Mouse (Mus musculus) hindbrain, embryonic 10.5 days (tissue): Measurements from ENCODE around the gene Cbfa2t3. TPM values are rescaled to one million over a fixed set of nuclear protein-coding genes. Genes with fewer than 3 reads are reported as not detected.

Experiments used
- DNase-seq: peaks from one replicate; pipeline ENCODE4 v3.0.0-alpha.2; 2017; ENCODE audit warnings: low spot score
- H3K27ac ChIP-seq: fragments of 300-500 bp; sonication (generic); 2 replicates; pipeline ENCODE4 v1.5.1; 2016; ENCODE audit warnings: mild to moderate bottlenecking, moderate library complexity
- H3K27me3 ChIP-seq: fragments of 300-500 bp; sonication (generic); 2 replicates; pipeline ENCODE4 v1.6.1; 2016; ENCODE audit warnings: mild to moderate bottlenecking; ENCODE audit not compliant: poor library complexity, insufficient read depth, severe bottlenecking
- H3K36me3 ChIP-seq: fragments of 300-500 bp; sonication (generic); 2 replicates; pipeline ENCODE4 v1.6.1; 2016; ENCODE audit warnings: mild to moderate bottlenecking, moderate library complexity
- H3K4me1 ChIP-seq: fragments of 300-500 bp; sonication (generic); replicated peaks from 2 replicates; pipeline ENCODE4 v1.6.1; 2016; ENCODE audit warnings: mild to moderate bottlenecking
- H3K4me3 ChIP-seq: fragments of 300-500 bp; sonication (generic); 2 replicates; pipeline ENCODE4 v1.5.1; 2016; ENCODE audit warnings: mild to moderate bottlenecking, moderate library complexity
- H3K9me3 ChIP-seq: fragments of 300-500 bp; sonication (generic); 2 replicates; pipeline ENCODE4 v1.6.1; 2016; ENCODE audit warnings: mild to moderate bottlenecking, moderate library complexity
- WGBS: fragments of 180-500 bp; shearing (Covaris S2); methylation state at CpG from one replicate; pipeline ENCODE4 v1.1.7; 2016; 5-methylcytosine and 5-hydroxymethylcytosine counted together
- polyA plus RNA-seq: library from polyadenylated mRNA; unstranded; fragments of >200 nt; fragmentation: Nextera tagmentation; extraction: Ambion mirVana; gene quantifications from 2 replicates; pipeline ENCODE4 v1.2.1, GENCODE M21; 2016

The Cbfa2t3 gene
- polyA plus RNA-seq, 1 experiment from 2014 or later, result 5.4 TPM

DNA sequence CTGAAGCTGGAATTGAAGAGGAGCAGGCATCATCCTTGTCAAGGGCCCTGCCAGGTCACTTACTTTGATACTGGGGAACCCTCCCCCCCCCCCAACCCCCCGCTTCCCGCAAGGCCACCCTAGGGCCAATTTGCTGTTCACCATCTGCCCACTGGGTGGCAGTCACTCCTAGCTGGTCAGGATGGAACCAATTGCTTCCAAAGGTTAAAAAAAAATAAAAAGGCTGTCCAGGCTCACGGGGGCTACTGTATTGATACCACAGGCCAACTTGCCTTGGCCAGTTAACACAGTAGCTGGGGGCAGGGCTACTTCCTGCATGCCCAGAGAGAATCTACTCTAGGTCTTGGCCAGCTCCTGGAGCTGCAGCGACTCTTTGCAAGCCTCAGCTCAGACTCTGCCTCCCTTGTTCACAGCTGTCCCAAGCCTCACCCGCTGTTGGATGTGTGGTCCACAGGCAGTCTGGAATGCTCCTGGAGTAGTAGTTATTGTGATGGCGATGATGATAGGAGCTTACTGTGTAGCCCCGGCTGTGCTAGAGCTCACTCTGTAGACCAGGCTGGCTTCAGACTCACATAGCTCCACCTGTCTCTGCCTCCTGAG, 80.9 kb downstream of the Cbfa2t3 start:
- H3K27me3 ChIP-seq, result no peaks in the 10 kb centered on the region
- peaks cover 53% of the 10 kb centered on the region for H3K4me1 ChIP-seq
- H3K36me3 ChIP-seq, result peaks cover 14% of the 10 kb centered on the region; the same call in 1 of the 2 replicates
- no peaks in the 10 kb centered on the region for H3K9me3 ChIP-seq
- 41% methylated on average over 5 of the region's 7 CpGs for WGBS
- peak overlapping the region; percentile 60; the same call in 1 of the 2 replicates for H3K27ac ChIP-seq
- peak; percentile 75 for DNase-seq
- H3K4me3 ChIP-seq, result no peak overlapping the region

DNA sequence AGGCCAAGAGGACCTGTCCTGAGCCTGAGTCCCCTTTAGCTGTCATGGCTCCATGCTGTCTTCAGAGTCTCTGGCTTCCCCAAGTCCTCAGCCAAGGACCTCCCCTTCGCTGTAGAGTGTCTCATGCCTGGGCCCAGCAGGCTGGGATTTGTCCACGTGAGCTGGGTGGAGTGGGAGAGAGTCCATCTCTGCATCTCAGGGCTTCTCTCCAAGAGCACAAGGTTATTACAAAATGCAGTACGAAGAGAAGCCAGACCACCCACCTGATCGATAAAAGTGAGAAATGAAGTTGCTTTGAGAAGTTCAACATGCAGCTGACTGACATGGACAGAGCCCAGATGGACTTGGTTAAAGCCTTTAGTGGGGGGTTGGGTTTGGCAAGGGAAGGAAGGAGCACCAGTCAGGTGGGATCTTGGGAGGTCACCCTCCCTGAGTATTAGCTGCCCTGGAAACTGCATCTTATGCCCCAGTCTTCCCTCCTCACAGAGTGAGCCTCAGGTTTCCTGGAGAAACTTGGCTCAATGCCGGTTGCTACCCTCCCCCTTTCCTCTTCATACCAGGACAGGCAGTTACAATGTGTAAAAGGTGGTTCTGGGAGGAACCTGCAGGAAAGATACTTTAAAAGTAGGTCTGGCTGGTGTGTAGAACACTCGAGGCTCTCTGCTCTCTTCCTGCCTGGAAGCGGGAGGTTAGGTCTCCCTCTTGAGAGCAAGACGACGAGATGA, 82.6 kb downstream of the Cbfa2t3 start:
- DNase-seq, result no peak
- Histone ChIP-seq H3K4me1 (peaks cover 50% of the 10 kb centered on the region), H3K36me3 (peaks cover 14% of the 10 kb centered on the region; the same call in 1 of the 2 replicates), H3K27me3 (no peaks in the 10 kb centered on the region), H3K4me3 (no peak overlapping the region), H3K9me3 (no peaks in the 10 kb centered on the region), H3K27ac (no peak overlapping the region)
- WGBS, result 75% methylated on average over 9 of the region's 9 CpGs

DNA sequence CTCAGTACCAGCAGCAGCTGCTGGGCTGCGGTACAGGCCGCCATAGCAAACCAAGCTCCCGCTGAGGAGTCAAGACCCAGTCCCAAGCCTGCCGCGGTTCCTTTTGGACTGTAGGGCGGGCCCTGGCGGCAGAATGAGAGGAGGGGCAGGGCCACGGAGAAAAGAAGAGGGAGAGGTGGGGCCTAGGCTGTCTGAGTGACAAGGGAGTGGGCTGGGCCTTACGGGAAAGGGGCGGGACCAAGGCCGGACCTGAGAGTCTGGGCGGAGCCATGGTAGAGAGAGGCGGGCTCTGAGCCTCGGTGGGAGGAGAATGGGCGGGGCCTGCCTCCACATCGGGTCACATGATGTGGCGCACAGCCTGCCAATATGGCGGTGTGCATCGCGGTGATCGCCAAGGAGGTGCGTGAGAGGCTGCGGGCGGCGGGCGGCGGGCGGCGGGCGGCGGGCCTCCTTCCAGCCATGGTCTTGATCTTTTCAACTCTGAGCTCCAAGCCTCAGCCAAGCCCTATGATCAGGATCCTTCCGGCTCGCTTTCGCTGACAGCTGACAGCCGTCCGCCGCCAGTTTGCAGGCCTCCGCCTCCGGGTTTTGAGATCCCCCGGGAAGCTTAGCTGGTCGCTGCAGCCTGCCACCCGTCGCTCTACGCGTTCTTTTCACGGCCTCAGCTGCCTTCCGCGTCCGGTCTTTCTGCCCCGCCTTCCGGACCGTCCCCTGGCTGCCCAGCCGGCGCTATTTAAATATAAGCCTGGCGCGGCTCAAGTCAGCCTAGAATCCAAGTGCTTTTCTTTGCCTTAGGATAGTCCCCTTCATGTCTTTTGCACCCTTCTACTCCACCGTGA, 87.4 kb downstream of the Cbfa2t3 start, which contains the start of the genes Galns and Trappc2l:
TSS of gene Galns (minus strand) at position 169 of the 839 bp plus-strand sequence.
TSS of gene Trappc2l (plus strand) at position 346 of the 839 bp plus-strand sequence.
- Histone ChIP-seq H3K4me1 (peaks cover 32% of the 10 kb centered on the region), H3K27me3 (no peaks in the 10 kb centered on the region), H3K9me3 (no peaks in the 10 kb centered on the region), H3K36me3 (peaks cover 14% of the 10 kb centered on the region; the same call in 1 of the 2 replicates), H3K27ac (peak within 1 kb of the TSS; percentile 91), H3K4me3 (peak within 1 kb of the TSS; percentile 70)
- DNase-seq, result peak; percentile 99
- under 1% methylated on average over 57 of the region's 57 CpGs for WGBS

DNA sequence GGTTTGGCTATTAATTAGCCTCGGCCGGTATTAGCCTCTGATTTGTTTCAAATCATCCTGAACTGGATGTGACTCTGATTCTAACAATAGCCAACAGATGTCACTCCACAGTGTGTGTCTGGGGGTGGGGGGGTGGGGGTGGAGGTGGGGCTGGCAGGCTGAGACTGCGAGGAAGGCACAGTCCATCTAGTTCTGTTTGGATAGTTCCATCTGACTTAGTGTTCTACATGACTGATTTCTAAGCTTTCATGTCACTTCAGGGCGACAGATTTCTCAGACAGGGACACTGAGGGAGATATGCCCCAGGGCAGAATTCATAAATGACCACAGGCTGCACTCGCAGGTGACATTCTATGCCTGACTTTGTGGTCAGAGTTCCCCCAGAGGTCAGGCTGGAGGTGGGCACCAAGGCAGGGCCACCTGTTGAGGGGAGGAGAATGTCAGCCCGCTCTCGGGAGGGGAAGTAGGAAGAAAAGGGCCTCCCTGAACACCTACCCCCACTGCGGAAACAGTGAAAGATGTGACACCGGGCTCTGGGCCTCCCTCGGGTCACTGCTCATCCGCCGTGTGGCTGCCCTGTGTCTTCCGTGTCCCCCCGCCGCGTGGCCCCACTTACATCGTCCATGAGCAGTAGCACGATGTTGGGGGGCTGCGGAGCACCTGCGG, 88.2 kb downstream of the Cbfa2t3 start:
- peaks cover 29% of the 10 kb centered on the region for H3K4me1 ChIP-seq
- H3K36me3 ChIP-seq, result peaks cover 14% of the 10 kb centered on the region; the same call in 1 of the 2 replicates
- no peaks in the 10 kb centered on the region for H3K9me3 ChIP-seq
- H3K27me3 ChIP-seq, result no peaks in the 10 kb centered on the region
- peak overlapping the region; percentile 91 for H3K27ac ChIP-seq
- peak overlapping the region; percentile 70 for H3K4me3 ChIP-seq
- WGBS, result 6% methylated on average over 20 of the region's 20 CpGs
- peak; percentile 21 for DNase-seq

DNA sequence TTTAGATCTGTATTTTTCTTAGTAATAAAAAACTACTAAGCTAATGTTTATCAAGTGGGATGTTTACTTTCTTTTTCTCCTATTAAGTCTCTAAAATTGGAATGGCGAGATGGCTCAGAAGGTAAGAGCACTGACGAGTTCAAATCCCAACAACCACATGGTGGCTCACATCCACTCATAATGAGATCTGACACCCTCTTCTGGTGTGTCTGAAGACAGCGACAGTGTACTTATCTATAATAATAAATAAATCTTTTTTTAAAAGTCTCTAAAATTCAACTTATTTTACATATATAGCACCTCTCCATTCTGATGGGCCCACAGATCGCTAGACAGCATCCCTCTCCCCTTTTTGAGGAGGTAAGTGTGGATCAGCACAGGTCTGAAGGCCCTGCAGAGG, 88.7 kb downstream of the Cbfa2t3 start:
- no peaks in the 10 kb centered on the region for H3K9me3 ChIP-seq
- peak overlapping the region; percentile 91; the same call in 1 of the 2 replicates for H3K27ac ChIP-seq
- H3K4me1 ChIP-seq, result peaks cover 24% of the 10 kb centered on the region
- peaks cover 8% of the 10 kb centered on the region; the same call in 1 of the 2 replicates for H3K36me3 ChIP-seq
- no peaks in the 10 kb centered on the region for H3K27me3 ChIP-seq
- no peak for DNase-seq
- peak overlapping the region; percentile 70 for H3K4me3 ChIP-seq
- 70% methylated on average over 4 of the region's 4 CpGs for WGBS

DNA sequence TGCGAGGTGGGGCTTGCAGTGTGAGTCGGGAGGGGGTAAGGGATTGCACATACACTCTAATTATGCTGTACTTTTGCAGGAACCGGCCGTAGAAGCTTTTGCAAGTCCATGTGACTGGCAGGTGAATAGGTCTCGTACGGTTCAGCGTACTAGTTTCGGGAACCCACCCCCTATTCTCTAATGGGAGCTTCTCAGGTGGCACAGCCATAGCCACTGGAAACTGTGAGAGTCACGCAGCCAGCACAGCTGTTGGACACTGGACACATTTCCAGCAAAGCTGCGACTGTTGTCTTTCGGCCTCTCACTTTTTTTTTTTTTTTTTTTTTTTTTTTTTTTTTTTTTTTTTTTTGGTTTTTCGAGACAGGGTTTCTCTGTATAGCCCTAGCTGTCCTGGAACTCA, 92.1 kb downstream of the Cbfa2t3 start:
- no peak for DNase-seq
- Histone ChIP-seq H3K4me1 (peaks cover 14% of the 10 kb centered on the region), H3K4me3 (no peak overlapping the region), H3K36me3 (no peaks in the 10 kb centered on the region), H3K9me3 (no peaks in the 10 kb centered on the region), H3K27me3 (no peaks in the 10 kb centered on the region), H3K27ac (no peak overlapping the region)
- WGBS, result 89% methylated on average over 11 of the region's 12 CpGs

DNA sequence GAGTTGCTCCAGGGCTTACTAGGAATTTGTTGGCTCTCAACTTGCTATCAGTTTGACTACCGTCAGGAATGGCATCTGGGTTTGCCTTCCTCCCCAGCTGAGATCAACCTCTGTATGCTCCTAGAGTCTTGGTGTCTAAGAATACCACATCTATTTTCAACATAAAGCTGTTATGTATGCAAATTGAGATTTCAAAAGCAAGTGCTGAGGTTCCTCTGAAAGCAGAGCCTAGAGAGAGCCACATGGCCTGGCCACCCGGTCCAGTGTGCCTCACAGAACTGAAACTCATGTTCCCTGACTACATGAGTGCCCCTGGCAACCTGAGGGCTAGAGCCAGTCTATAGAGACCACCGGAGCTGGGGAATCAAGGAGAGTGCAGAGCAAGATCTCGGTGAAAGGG, 93.5 kb downstream of the Cbfa2t3 start:
- Histone ChIP-seq H3K4me1 (peaks cover 2% of the 10 kb centered on the region), H3K4me3 (no peak overlapping the region), H3K9me3 (no peaks in the 10 kb centered on the region), H3K27ac (no peak overlapping the region), H3K36me3 (no peaks in the 10 kb centered on the region), H3K27me3 (no peaks in the 10 kb centered on the region)
- no peak for DNase-seq
- WGBS, result 84% methylated on average over 4 of the region's 4 CpGs

DNA sequence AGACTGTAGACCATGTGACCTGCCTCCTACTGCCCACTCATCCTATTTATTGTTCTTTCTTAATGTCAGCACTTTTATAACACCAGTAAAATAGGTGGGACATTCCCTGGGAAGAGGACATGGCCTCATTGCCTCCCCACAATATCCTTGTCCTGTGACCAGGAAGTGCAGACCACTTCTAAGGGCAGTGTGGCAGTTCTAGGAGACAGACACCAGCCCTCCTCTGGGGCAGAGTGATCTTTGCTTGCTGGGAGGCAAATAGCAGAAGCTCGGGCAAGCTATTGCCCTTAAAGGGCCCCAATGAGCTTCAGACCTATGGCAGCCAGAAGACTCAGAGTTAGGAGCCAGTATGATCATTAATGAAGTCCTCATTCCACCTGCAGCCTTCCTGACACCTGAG, 94.3 kb downstream of the Cbfa2t3 start:
- Histone ChIP-seq H3K27ac (no peak overlapping the region), H3K4me1 (no peaks in the 10 kb centered on the region), H3K27me3 (no peaks in the 10 kb centered on the region), H3K9me3 (no peaks in the 10 kb centered on the region), H3K4me3 (no peak overlapping the region), H3K36me3 (0 out of 2 replicates have a peak, but pooled peaks cover 5% of the 10 kb centered on the region)
- DNase-seq, result no peak
- WGBS, result 83% methylated on average over 1 of the region's 1 CpGs

DNA sequence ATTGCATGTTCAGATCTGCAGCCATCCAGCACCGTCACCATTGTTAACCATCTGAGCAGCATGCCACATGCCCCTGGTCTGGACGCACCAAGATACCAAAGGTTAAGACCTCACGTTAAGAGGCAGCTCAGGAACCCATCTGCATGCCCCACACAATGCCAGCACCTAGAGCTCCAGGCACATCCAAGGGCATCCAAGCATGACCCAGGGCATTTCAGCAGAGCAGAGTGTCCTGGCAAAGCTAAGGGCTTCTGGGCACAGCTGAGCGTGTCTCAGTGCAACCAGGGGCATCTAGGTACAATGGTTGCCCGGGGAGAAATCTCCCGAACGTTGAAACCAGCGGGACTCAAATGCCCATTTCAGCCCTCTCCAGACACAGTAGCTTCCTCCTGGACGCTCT, 98.2 kb downstream of the Cbfa2t3 start:
- Histone ChIP-seq H3K4me1 (peaks cover 9% of the 10 kb centered on the region), H3K36me3 (peaks cover 15% of the 10 kb centered on the region; the same call in 1 of the 2 replicates), H3K27me3 (no peaks in the 10 kb centered on the region), H3K27ac (no peak overlapping the region), H3K4me3 (no peak overlapping the region), H3K9me3 (no peaks in the 10 kb centered on the region)
- WGBS, result 92% methylated on average over 9 of the region's 9 CpGs
- DNase-seq, result no peak

DNA sequence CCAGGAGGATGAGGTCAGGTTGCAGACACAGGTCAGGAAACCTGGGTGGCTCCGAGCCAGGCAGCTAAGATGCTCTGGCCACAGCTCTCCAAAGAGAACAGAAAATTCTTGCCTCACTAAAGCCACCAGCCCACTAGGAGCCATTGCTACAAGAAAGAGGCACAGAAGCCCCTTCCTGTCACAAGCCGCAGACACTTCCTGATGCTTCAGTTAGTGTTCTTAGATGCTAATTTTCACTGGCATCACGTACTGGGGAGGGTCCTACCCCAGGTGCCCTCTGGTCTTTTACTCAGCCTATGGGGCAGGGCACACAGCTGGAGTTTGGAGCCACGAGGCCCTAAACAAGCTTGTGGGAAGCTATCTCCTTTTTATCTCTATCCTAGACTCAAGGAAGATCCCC, 102.9 kb downstream of the Cbfa2t3 start:
- Histone ChIP-seq H3K4me3 (no peak overlapping the region), H3K9me3 (no peaks in the 10 kb centered on the region), H3K36me3 (peaks cover 15% of the 10 kb centered on the region; the same call in 1 of the 2 replicates), H3K27me3 (no peaks in the 10 kb centered on the region), H3K27ac (no peak overlapping the region), H3K4me1 (peaks cover 43% of the 10 kb centered on the region)
- DNase-seq, result no peak
- 47% methylated on average over 4 of the region's 4 CpGs for WGBS

DNA sequence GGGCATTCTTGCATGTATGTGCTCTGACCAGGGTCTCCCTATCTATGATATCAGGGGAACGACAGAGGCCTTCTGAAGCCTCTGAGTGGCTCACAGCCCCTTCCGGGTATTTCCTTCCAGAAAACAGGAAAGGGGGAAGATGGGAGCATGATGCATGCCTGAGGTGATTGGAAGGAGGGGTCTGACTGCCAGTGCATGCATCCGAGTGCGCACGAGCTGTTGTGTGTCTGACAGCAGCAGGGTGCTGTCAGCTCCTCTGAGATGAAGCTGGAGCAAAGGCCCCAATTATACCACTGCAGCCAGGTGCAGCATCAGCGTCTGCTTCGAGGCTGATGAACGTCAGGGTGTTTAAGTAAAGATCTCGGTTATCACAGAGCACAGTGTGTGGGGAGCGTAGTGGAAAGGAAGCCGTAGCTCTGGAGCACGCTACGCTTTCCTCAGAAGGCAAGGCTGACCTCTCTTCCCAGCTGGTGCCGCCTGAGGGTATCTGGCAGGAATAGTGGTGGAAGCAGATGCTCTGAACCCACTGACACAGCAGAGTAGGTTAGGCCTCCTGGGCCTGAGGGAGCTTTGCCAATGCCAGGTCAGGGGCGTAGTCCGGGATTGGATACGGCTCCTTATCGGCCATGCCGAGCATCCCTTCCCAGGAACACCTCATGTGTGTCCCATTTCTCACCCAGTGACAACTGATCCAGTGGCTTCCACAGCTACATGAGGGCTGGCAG, 105.0 kb downstream of the Cbfa2t3 start:
- 83% methylated on average over 19 of the region's 19 CpGs for WGBS
- H3K4me1 ChIP-seq, result peaks cover 43% of the 10 kb centered on the region
- H3K4me3 ChIP-seq, result no peak overlapping the region
- no peaks in the 10 kb centered on the region for H3K27me3 ChIP-seq
- peaks cover 9% of the 10 kb centered on the region; the same call in 1 of the 2 replicates for H3K36me3 ChIP-seq
- no peak overlapping the region for H3K27ac ChIP-seq
- no peak for DNase-seq
- no peaks in the 10 kb centered on the region for H3K9me3 ChIP-seq
